Mouse (Mus musculus) forebrain, embryonic 13.5 days (tissue): ENCODE data around the gene Prr22. TPM values are rescaled to one million over a fixed set of nuclear protein-coding genes. Genes with fewer than 3 reads are reported as not detected.
A peak's percentile ranks its signal among the peaks of the same experiment; 100 is the strongest.

Experiments
- ATAC-seq: fragments of 200-750 bp; cut with Nextera tagmentation; 2 replicates; pipeline ENCODE4 v1.8.0; 2017
- H3K27ac ChIP-seq: fragments of 300-500 bp; sonication (generic); 2 replicates; pipeline ENCODE4 v1.5.1; 2015; ENCODE audit warnings: inconsistent platforms, mild to moderate bottlenecking, moderate library complexity
- H3K27me3 ChIP-seq: fragments of 300-500 bp; sonication (generic); 2 replicates; pipeline ENCODE4 v1.6.1; 2015; ENCODE audit warnings: mild to moderate bottlenecking, inconsistent platforms
- H3K36me3 ChIP-seq: fragments of 300-500 bp; sonication (generic); 2 replicates; pipeline ENCODE4 v1.6.1; 2015; ENCODE audit warnings: mild to moderate bottlenecking, inconsistent platforms; ENCODE audit not compliant: poor library complexity, severe bottlenecking
- H3K4me1 ChIP-seq: fragments of 300-500 bp; sonication (generic); 2 replicates; pipeline ENCODE4 v1.6.1; 2015; ENCODE audit warnings: inconsistent platforms
- H3K4me2 ChIP-seq: fragments of 300-500 bp; sonication (generic); 2 replicates; pipeline ENCODE4 v1.6.1; 2015; ENCODE audit warnings: inconsistent platforms, mild to moderate bottlenecking, moderate library complexity
- H3K4me3 ChIP-seq: fragments of 300-500 bp; sonication (generic); 2 replicates; pipeline ENCODE4 v1.5.1; 2015; ENCODE audit warnings: mild to moderate bottlenecking, inconsistent platforms
- H3K9ac ChIP-seq: fragments of 300-500 bp; sonication (generic); 2 replicates; pipeline ENCODE4 v1.6.1; 2015; ENCODE audit warnings: mild to moderate bottlenecking, inconsistent platforms
- H3K9me3 ChIP-seq: fragments of 300-500 bp; sonication (generic); replicated peaks from 2 replicates; pipeline ENCODE4 v1.6.1; 2016; ENCODE audit warnings: inconsistent platforms
- WGBS: fragments of 180-500 bp; shearing (Covaris S2); methylation state at CpG from one replicate; pipeline ENCODE4 v1.1.7; 2015; 5-methylcytosine and 5-hydroxymethylcytosine counted together
- polyA plus RNA-seq: library from polyadenylated mRNA; unstranded; fragments of >200 nt; fragmentation: Nextera tagmentation; extraction: Ambion mirVana; gene quantifications from 2 replicates; pipeline ENCODE4 v1.2.1, GENCODE M21; 2015

Prr22 gene
- polyA plus RNA-seq, 1 experiment from 2014 or later, result 1.3 TPM

DNA sequence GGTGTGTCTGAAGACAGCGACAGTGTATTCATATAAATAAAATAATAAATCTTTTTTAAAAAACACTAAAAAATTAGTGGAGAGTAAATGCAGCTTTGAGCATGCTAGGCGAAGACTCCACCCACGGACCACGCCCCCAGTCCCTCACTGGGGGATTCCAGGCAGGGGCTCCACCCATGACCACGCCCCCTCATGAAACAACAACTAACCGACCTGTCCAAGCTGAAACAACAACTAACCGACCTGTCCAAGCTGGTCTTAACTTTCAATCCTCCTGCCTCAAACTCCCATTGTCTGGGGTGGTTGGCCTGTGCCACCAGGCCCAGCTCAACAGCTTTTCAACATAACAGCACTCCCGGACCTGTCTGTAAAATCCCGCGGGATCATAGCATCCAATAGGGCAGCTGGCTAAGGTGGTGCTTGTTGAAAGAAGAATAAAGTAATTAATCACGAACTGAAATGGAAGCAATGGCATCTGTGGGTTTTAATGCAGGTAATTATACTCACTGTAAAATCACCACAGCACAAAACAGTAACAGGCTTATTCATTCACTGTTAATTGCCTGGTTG, 48.1 kb downstream of the Prr22 start:
- H3K9ac ChIP-seq, result no peak overlapping the region
- H3K27ac ChIP-seq, result peak overlapping the region; percentile 41; the same call in 1 of the 2 replicates
- no peak overlapping the region for H3K4me3 ChIP-seq
- no peaks in the 10 kb centered on the region for H3K27me3 ChIP-seq
- no peak for ATAC-seq
- H3K36me3 ChIP-seq, result no peaks in the 10 kb centered on the region
- H3K9me3 ChIP-seq, result no peaks in the 10 kb centered on the region
- peak overlapping the region; percentile 24; the same call in 1 of the 2 replicates for H3K4me2 ChIP-seq
- H3K4me1 ChIP-seq, result peaks cover 44% of the 10 kb centered on the region
- 29% methylated on average over 11 of the region's 11 CpGs for WGBS

DNA sequence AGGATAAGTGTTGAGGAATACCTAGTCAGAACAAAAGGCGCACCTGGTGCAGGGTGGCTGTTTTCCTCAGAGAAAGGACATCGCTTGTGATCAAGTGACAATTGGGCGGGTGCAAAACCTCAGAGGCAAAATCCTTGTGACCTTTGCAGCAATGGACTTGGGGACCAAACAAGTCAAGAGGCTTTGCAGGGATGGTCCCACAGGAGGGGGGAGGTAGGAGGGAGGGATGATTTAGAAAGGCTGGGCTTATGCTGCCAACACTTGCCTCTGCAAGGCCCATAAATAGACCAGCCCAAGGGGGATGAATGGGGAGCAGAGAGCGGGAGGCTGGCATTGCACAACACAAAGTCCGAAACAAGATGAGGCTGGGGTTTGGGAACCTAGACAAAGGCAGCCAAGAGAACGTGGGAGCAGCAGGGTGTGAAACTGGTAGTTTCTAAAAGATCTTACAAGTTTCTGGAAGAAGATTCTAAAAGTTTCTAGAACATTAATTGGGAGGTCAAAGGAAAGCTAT, 49.0 kb downstream of the Prr22 start:
- Histone ChIP-seq H3K4me2 (no peak overlapping the region), H3K4me1 (peaks cover 35% of the 10 kb centered on the region), H3K4me3 (no peak overlapping the region), H3K9ac (no peak overlapping the region), H3K27me3 (no peaks in the 10 kb centered on the region), H3K27ac (no peak overlapping the region), H3K36me3 (no peaks in the 10 kb centered on the region), H3K9me3 (no peaks in the 10 kb centered on the region)
- no peak for ATAC-seq
- WGBS, result 58% methylated on average over 6 of the region's 6 CpGs

DNA sequence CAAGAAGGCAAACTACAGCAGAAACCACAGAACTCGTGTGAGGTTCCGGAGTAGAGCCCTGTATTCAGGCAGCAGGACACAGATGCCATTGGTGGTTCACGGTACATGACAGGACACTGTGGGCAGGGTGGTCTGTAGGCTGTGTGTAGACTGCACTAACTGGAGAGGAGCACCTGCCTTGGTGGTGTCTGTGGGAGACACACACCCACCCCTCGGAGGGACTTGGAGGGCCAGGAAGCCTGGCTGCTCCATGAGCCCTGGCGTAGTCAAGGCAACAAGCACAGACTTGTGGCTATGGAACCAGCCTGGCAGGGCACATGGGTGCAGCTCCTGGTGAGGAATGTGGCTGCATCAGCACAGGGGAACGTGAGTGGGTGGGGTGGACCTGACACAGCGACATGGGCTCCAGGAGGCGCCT, 49.7 kb downstream of the Prr22 start:
- ATAC-seq, result peak; percentile 34
- Histone ChIP-seq H3K4me3 (no peak overlapping the region), H3K9me3 (no peaks in the 10 kb centered on the region), H3K9ac (0 out of 2 replicates have a peak overlapping the region, but pooled peaks have one; percentile 7), H3K36me3 (no peaks in the 10 kb centered on the region), H3K27ac (no peak overlapping the region), H3K4me1 (peaks cover 29% of the 10 kb centered on the region), H3K4me2 (no peak overlapping the region), H3K27me3 (no peaks in the 10 kb centered on the region)
- WGBS, result 81% methylated on average over 8 of the region's 8 CpGs

Other genes starting within 250 kb of the Prr22 start
- gene Gm20219, start 215.9 kb upstream of the Prr22 start, polyA plus RNA-seq, result 1.2 and 1.7 TPM in 2 replicates
- gene Safb2, start 185.7 kb upstream of the Prr22 start, polyA plus RNA-seq, result 77.9 and 84.3 TPM in 2 replicates
- 126 and 135 TPM in 2 replicates for gene Safb, start 185.4 kb upstream of the Prr22 start, polyA plus RNA-seq
- gene 2410015M20Rik, start 160.5 kb upstream of the Prr22 start, polyA plus RNA-seq, result 212 and 224 TPM in 2 replicates
- gene Rpl36, start 156.8 kb upstream of the Prr22 start, polyA plus RNA-seq, result 1,314 and 1,523 TPM in 2 replicates
- 41.2 and 47.1 TPM in 2 replicates for gene Lonp1, start 143.4 kb upstream of the Prr22 start, polyA plus RNA-seq
- 0.58 and 0.70 TPM in 2 replicates for gene Catsperd, start 142.1 kb upstream of the Prr22 start, polyA plus RNA-seq
- 112 and 123 TPM in 2 replicates for gene Ranbp3, start 97.0 kb upstream of the Prr22 start, polyA plus RNA-seq
- 433 and 459 TPM in 2 replicates for gene Ndufa11, start 52.5 kb upstream of the Prr22 start, polyA plus RNA-seq
- gene Vmac, start 52.2 kb upstream of the Prr22 start, polyA plus RNA-seq, result 14.0 and 16.7 TPM in 2 replicates
- gene Nrtn, start 12.7 kb upstream of the Prr22 start, polyA plus RNA-seq, result 1.7 TPM in 2 replicates
- gene Dus3l, start 5.5 kb upstream of the Prr22 start, polyA plus RNA-seq, result 50.0 and 56.9 TPM in 2 replicates
- gene Rfx2, start 60.8 kb downstream of the Prr22 start, polyA plus RNA-seq, result 5.8 and 6.9 TPM in 2 replicates
- gene Acsbg2, start 104.2 kb downstream of the Prr22 start, polyA plus RNA-seq, result not detected in 2 replicates
- gene 1700061G19Rik, start 105.2 kb downstream of the Prr22 start, polyA plus RNA-seq, result 0.33 and 0.45 TPM in 2 replicates
- gene Mllt1, start 165.2 kb downstream of the Prr22 start, polyA plus RNA-seq, result 69.5 and 70.1 TPM in 2 replicates
- gene Acer1, start 211.9 kb downstream of the Prr22 start, polyA plus RNA-seq, result not detected in 2 replicates
- gene Clpp, start 220.1 kb downstream of the Prr22 start, polyA plus RNA-seq, result 171 and 183 TPM in 2 replicates
- 41.0 and 41.2 TPM in 2 replicates for gene Alkbh7, start 227.1 kb downstream of the Prr22 start, polyA plus RNA-seq
- gene Pspn, start 229.8 kb downstream of the Prr22 start, polyA plus RNA-seq, result 0.43 TPM in 1 of 2 replicates, not detected in the other
- gene Gtf2f1, start 241.0 kb downstream of the Prr22 start, polyA plus RNA-seq, result 77.6 and 85.6 TPM in 2 replicates
- gene Gm17949, start 241.2 kb downstream of the Prr22 start, polyA plus RNA-seq, result 0.52 and 0.54 TPM in 2 replicates